Mouse (Mus musculus) CH12.LX (cell line): ENCODE results near the gene Gm20521. TPM values are rescaled to one million over a fixed set of nuclear protein-coding genes. Genes with fewer than 3 reads are reported as not detected.

Source experiments
- DNase-seq: peaks from one replicate; pipeline ENCODE4 v3.0.0-alpha.2; 2013; ENCODE audit errors: extremely low read depth
- H3K27ac ChIP-seq: 2 replicates; pipeline ENCODE4 v1.5.1; 2012; ENCODE audit warnings: low read depth, mild to moderate bottlenecking, control low read depth, moderate library complexity; ENCODE audit not compliant: insufficient read depth
- H3K27me3 ChIP-seq: replicated peaks from 2 replicates; pipeline ENCODE3; 2012; ENCODE audit warnings: inconsistent platforms
- H3K36me3 ChIP-seq, 2 experiments: replicated peaks in 1 of 2; 2 replicates each; pipeline versions ENCODE3 to v1.6.1; 2012; ENCODE audit warnings: inconsistent platforms in 1 of 2, low read length in 1 of 2, mild to moderate bottlenecking in 1 of 2, mixed read lengths in 1 of 2, moderate library complexity in 1 of 2; ENCODE audit not compliant: control insufficient read depth in 1 of 2, insufficient read depth in 1 of 2
- H3K4me1 ChIP-seq, 2 experiments: 2 replicates each; pipeline ENCODE4 v1.6.1; 2012; ENCODE audit warnings: inconsistent platforms in 1 of 2, moderate library complexity in 1 of 2; ENCODE audit not compliant: insufficient read depth in 2 of 2, control insufficient read depth in 1 of 2
- H3K4me2 ChIP-seq: 2 replicates; pipeline ENCODE4 v1.6.1; 2012; ENCODE audit warnings: low read depth, mild to moderate bottlenecking, control low read depth; ENCODE audit not compliant: poor library complexity, insufficient read depth, severe bottlenecking
- H3K4me3 ChIP-seq, 3 experiments: fragments of 150-350 bp in 1 of 3; sonication (generic) in 1 of 3; replicated peaks in 1 of 3; 2 replicates each; pipeline versions ENCODE3 to v1.5.1; 2011 to 2012; ENCODE audit warnings: low read depth in 2 of 3, low read length in 2 of 3, mild to moderate bottlenecking in 2 of 3, moderate library complexity in 2 of 3, control low read depth in 1 of 3, improper control_type of control experiment in 1 of 3, inconsistent platforms in 1 of 3, mixed read lengths in 1 of 3; ENCODE audit not compliant: poor library complexity in 1 of 3
- H3K79me2 ChIP-seq: replicated peaks from 2 replicates; pipeline ENCODE4 v1.6.1; 2012; ENCODE audit warnings: mild to moderate bottlenecking, moderate library complexity; ENCODE audit not compliant: control insufficient read depth, poor library complexity, insufficient read depth, severe bottlenecking; ENCODE audit errors: extremely low read depth
- H3K9ac ChIP-seq: 2 replicates; pipeline ENCODE4 v1.6.1; 2012; ENCODE audit warnings: low read depth, mild to moderate bottlenecking, control low read depth, moderate library complexity; ENCODE audit not compliant: insufficient read depth
- H3K9me3 ChIP-seq: replicated peaks from 2 replicates; pipeline ENCODE3; 2012; ENCODE audit warnings: low read length, inconsistent platforms, mixed read lengths
- BHLHE40 ChIP-seq: IDR thresholded peaks from 2 replicates; pipeline ENCODE4 v1.6.1; 2011; ENCODE audit warnings: mild to moderate bottlenecking, low read depth, low read length, improper control_type of control experiment
- CHD1 ChIP-seq: IDR thresholded peaks from 2 replicates; pipeline ENCODE4 v1.6.1; 2012; ENCODE audit warnings: low read depth, low read length, improper control_type of control experiment, inconsistent platforms
- CHD2 ChIP-seq: IDR thresholded peaks from 2 replicates; pipeline ENCODE4 v1.6.1; 2011; ENCODE audit warnings: low read length, improper control_type of control experiment
- CTCF ChIP-seq, 2 experiments: IDR thresholded peaks in 1 of 2; conservative IDR thresholded peaks in 1 of 2; 2 replicates each; pipeline ENCODE4 v1.5.1; 2011 to 2012; ENCODE audit warnings: low read depth in 2 of 2, low read length in 2 of 2, improper control_type of control experiment in 1 of 2, inconsistent platforms in 1 of 2, mild to moderate bottlenecking in 1 of 2, moderate library complexity in 1 of 2
- E2F4 ChIP-seq: IDR thresholded peaks from 2 replicates; pipeline ENCODE4 v1.6.1; 2011; ENCODE audit warnings: low read depth, low read length, improper control_type of control experiment; ENCODE audit not compliant: insufficient replicate concordance
- ELF1 ChIP-seq: IDR thresholded peaks from 2 replicates; pipeline ENCODE4 v1.6.1; 2014; ENCODE audit warnings: low read depth, mild to moderate bottlenecking, inconsistent platforms, low read length, improper control_type of control experiment
- ETS1 ChIP-seq: conservative IDR thresholded peaks from 2 replicates; pipeline ENCODE4 v1.6.1; 2012; ENCODE audit warnings: low read depth, mild to moderate bottlenecking, inconsistent platforms, low read length, improper control_type of control experiment, moderate library complexity
- IRF4 ChIP-seq: IDR thresholded peaks from 2 replicates; pipeline ENCODE4 v1.6.1; 2014; ENCODE audit warnings: low read depth, mild to moderate bottlenecking, inconsistent platforms, low read length, improper control_type of control experiment
- JUN ChIP-seq: IDR thresholded peaks from 2 replicates; pipeline ENCODE4 v1.6.1; 2011; ENCODE audit warnings: low read depth, mild to moderate bottlenecking, low read length, improper control_type of control experiment, moderate library complexity; ENCODE audit not compliant: insufficient read depth
- JUND ChIP-seq: conservative IDR thresholded peaks from 2 replicates; pipeline ENCODE4 v1.6.1; 2011; ENCODE audit warnings: low read depth, low read length, improper control_type of control experiment
- MAX ChIP-seq: IDR thresholded peaks from 2 replicates; pipeline ENCODE4 v1.6.1; 2011; ENCODE audit warnings: low read length, improper control_type of control experiment
- MAZ ChIP-seq: IDR thresholded peaks from 2 replicates; pipeline ENCODE4 v1.6.1; 2012; ENCODE audit warnings: low read depth, mild to moderate bottlenecking, inconsistent platforms, low read length, improper control_type of control experiment, moderate library complexity
- MEF2A ChIP-seq: IDR thresholded peaks from 2 replicates; pipeline ENCODE4 v1.6.1; 2014; ENCODE audit warnings: low read depth, mild to moderate bottlenecking, inconsistent platforms, low read length, improper control_type of control experiment, borderline replicate concordance
- MYC ChIP-seq: IDR thresholded peaks from 2 replicates; pipeline ENCODE4 v1.6.1; 2011; ENCODE audit warnings: low read depth, mild to moderate bottlenecking, improper control_type of control experiment, low read length
- NELFE ChIP-seq: IDR thresholded peaks from 2 replicates; pipeline ENCODE4 v1.6.1; 2011; ENCODE audit warnings: low read depth, low read length, improper control_type of control experiment
- POLR2A ChIP-seq: IDR thresholded peaks from 2 replicates; pipeline ENCODE4 v1.6.1; 2011; ENCODE audit warnings: low read depth, mild to moderate bottlenecking, improper control_type of control experiment, low read length
- SIN3A ChIP-seq: IDR thresholded peaks from 2 replicates; pipeline ENCODE4 v1.6.1; 2012; ENCODE audit warnings: low read length, improper control_type of control experiment, inconsistent platforms
- SMC3 ChIP-seq: IDR thresholded peaks from 2 replicates; pipeline ENCODE4 v1.6.1; 2011; ENCODE audit warnings: low read depth, low read length, improper control_type of control experiment
- TBP ChIP-seq: conservative IDR thresholded peaks from 2 replicates; pipeline ENCODE4 v1.6.1; 2011; ENCODE audit warnings: low read depth, low read length, improper control_type of control experiment
- TCF12 ChIP-seq: IDR thresholded peaks from 2 replicates; pipeline ENCODE4 v1.6.1; 2014; ENCODE audit warnings: low read depth, mild to moderate bottlenecking, inconsistent platforms, low read length, improper control_type of control experiment
- USF2 ChIP-seq: conservative IDR thresholded peaks from 2 replicates; pipeline ENCODE4 v1.6.1; 2011; ENCODE audit warnings: low read depth, low read length, improper control_type of control experiment
- ZC3H11A ChIP-seq: IDR thresholded peaks from 2 replicates; pipeline ENCODE4 v1.6.1; 2012; ENCODE audit warnings: low read depth, mild to moderate bottlenecking, inconsistent platforms, low read length, improper control_type of control experiment
- ZMIZ1 ChIP-seq: IDR thresholded peaks from 2 replicates; pipeline ENCODE4 v1.6.1; 2012; ENCODE audit warnings: low read depth, mild to moderate bottlenecking, inconsistent platforms, low read length, improper control_type of control experiment
- ZNF384 ChIP-seq: IDR thresholded peaks from 2 replicates; pipeline ENCODE4 v1.6.1; 2012; ENCODE audit warnings: low read depth, low read length, improper control_type of control experiment, inconsistent platforms
- dilution Hi-C: fragments of 300-500 bp; cut with MboI; formaldehyde crosslinking; loops from 2 replicates; pipeline ENCODE4 v1.14.3; 2020; ENCODE audit warnings: low sequenced_read_pairs; ENCODE audit not compliant: extremely low pct_unique_long_range_greater_than_20kb, extremely low pct_ligation_motif_present
- in situ Hi-C: fragments of 300-500 bp; cut with MboI; formaldehyde crosslinking; loops from 3 replicates; pipeline ENCODE4 v1.14.3; 2019; ENCODE audit warnings: low sequenced_read_pairs, low pct_ligation_motif_present, low pct_unique_long_range_greater_than_20kb, mixed read lengths
- polyA plus RNA-seq: library from polyadenylated mRNA; unstranded; fragments of >175 nt; gene quantifications from 2 replicates; pipeline ENCODE4 v1.2.1, GENCODE M21; 2012; ENCODE audit warnings: low read depth; ENCODE audit not compliant: insufficient read length
- total RNA-seq, 2 experiments: library from RNA; depleted of rRNA; stranded (reverse); fragments of 300-350 nt in 1 of 2; fragments of >200 nt in 1 of 2; gene quantifications; 2 replicates each; pipeline ENCODE4 v1.2.3; 2012 to 2014

Gm20521 gene
- total and polyA plus RNA-seq, 3 experiments: not detected

GRCm38 (mm10) chr14:54912886-54913285 lies 29.6 kb downstream of the Gm20521 start, which contains the start of gene Slc22a17:
Gene Slc22a17, minus strand, starts transcription at chr14:54913132.
- peaks cover 0 to 4% of the 10 kb centered on the region in 2 experiments; a peak in 2 of 4 replicates for H3K4me1 ChIP-seq
- TF ChIP-seq POLR2A: peak; percentile 58
- TF ChIP-seq JUN: no peak
- no peak for TF ChIP-seq MYC

GRCm38 (mm10) chr14:54913343-54913742 lies 30.1 kb downstream of the Gm20521 start:
- Histone ChIP-seq H3K4me1 (peaks cover 0 to 4% of the 10 kb centered on the region in 2 experiments; a peak in 2 of 4 replicates), H3K79me2 (no peaks in the 10 kb centered on the region), H3K9me3 (no peaks in the 10 kb centered on the region), H3K4me3 (no peak overlapping the region), H3K27me3 (peaks cover 83% of the 10 kb centered on the region), H3K27ac (no peak overlapping the region), H3K4me2 (no peak overlapping the region), H3K9ac (no peak overlapping the region), H3K36me3 (no peaks in the 10 kb centered on the region)
- no peak for TF ChIP-seq MAZ
- TF ChIP-seq CHD2: no peak
- TF ChIP-seq MEF2A: no peak
- TF ChIP-seq MAX: no peak
- no peak for TF ChIP-seq ZC3H11A
- no peak for TF ChIP-seq TBP
- no peak for TF ChIP-seq ELF1
- TF ChIP-seq JUND: no peak
- DNase-seq: no peak
- dilution Hi-C loops (no loop called here), in situ Hi-C loops (no loop called here)

More at GRCm38 (mm10) chr14:54912886-54913285, 29.6 kb downstream of the Gm20521 start, which contains the start of gene Slc22a17:
- peaks cover 79% of the 10 kb centered on the region for H3K27me3 ChIP-seq
- peak within 1 kb of the TSS; percentile 36 to 74 (median 41) for H3K4me3 ChIP-seq
- peak within 1 kb of the TSS; percentile 49; the same call in 1 of the 2 replicates for H3K4me2 ChIP-seq
- H3K9me3 ChIP-seq: no peaks in the 10 kb centered on the region
- peak within 1 kb of the TSS; percentile 46; the same call in 1 of the 2 replicates for H3K9ac ChIP-seq
- DNase-seq: no peak
- in situ Hi-C loops: no loop called here
- dilution Hi-C loops: no loop called here
- no peaks in the 10 kb centered on the region for H3K36me3 ChIP-seq
- H3K27ac ChIP-seq: no peak within 1 kb of the TSS
- H3K79me2 ChIP-seq: no peaks in the 10 kb centered on the region

- no peak overlapping the region for H3K4me3 ChIP-seq
- peaks cover 0 to 5% of the 10 kb centered on the region in 2 experiments; a peak in 1 of 4 replicates for H3K4me1 ChIP-seq
- H3K27me3 ChIP-seq: peaks cover 91% of the 10 kb centered on the region
- H3K79me2 ChIP-seq: no peaks in the 10 kb centered on the region
- H3K36me3 ChIP-seq: no peaks in the 10 kb centered on the region
- TF ChIP-seq ELF1: no peak
- no peak for TF ChIP-seq NELFE
- TF ChIP-seq ETS1: no peak
- TF ChIP-seq E2F4: no peak
- TF ChIP-seq MAX: no peak
- no peak for TF ChIP-seq SIN3A
- no peak for TF ChIP-seq BHLHE40
- TF ChIP-seq ZNF384: no peak
- TF ChIP-seq ZMIZ1: no peak
- no peak for TF ChIP-seq SMC3
- no peak for TF ChIP-seq CTCF (conservative IDR thresholded peaks at IDR 0.05 in 1 of 2, IDR thresholded peaks at IDR 0.05 in 1 of 2; ENCODE audit: low read depth in 2 of 2, low read length in 2 of 2)
- TF ChIP-seq IRF4: no peak
- TF ChIP-seq MAZ: no peak
- no peak for TF ChIP-seq USF2
- TF ChIP-seq TCF12: no peak
- TF ChIP-seq CHD1: no peak
- TF ChIP-seq MEF2A: no peak
- no peak for TF ChIP-seq ZC3H11A
- dilution Hi-C loops: no loop called here
- DNase-seq: no peak
- H3K9me3 ChIP-seq: no peaks in the 10 kb centered on the region
- H3K9ac ChIP-seq: no peak overlapping the region
- in situ Hi-C loops: no loop called here
- no peak overlapping the region for H3K27ac ChIP-seq
- no peak overlapping the region for H3K4me2 ChIP-seq
These were observed 36.9 kb downstream of the Gm20521 start for GRCm38 (mm10) chr14:54920076-54920685.
